19 mouse cellular contexts compared by ENCODE assay signal in the genomic region with DNA sequence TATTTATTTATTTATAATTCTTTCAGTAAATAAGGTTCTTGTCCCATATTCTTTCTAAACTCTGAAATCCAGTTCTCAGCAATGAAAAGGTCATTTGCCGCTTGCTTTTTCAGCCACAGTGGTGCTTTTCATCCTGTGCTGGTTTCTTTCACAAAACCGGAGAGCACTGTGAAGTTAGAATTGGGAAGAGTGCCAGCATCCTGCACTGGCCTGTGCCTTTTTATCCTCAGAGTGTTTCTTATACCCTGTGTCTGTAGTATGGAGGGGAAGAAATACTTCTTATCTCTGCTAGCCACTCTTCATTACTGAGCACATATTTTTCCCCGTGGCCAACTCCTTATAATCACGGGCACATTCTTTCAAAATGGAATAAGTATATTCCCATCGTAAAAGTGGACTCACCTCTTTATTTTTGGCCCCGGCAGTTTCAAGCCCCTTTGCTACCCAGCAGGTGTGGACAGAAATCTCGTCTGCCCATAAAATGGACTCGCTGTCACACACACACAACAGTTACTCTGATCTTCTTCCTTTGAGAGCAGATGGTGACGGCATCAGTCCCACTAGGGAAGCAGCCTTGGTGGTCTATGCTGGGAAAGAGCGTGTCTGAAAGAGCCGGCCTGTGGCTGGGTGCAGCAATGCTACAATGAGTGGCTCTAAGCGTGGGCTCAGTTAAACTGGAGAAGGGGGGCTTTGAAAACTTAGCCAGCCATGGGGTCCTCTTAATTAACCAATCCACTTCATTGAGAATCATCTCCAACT.
DNase-seq lines count a peak whose midpoint lies in the region; ATAC-seq lines count a peak whose summit lies in the region.
"Had no signal": no experiment of that assay in that cellular context is flagged by ENCODE, and none has a peak within 500 bp of the region (broad histone marks: within the 10 kb centered on the region; RNA-seq: fewer than 3 reads in every experiment).

No protein-coding gene starts in this region.

- H3K27me3 ChIP-seq in forebrain, embryonic 13.5 days = no peaks in the 10 kb centered on the region
- H3K27me3 ChIP-seq in forebrain, embryonic 10.5 days (ENCODE audit: poor library complexity, severe bottlenecking) = no peaks in the 10 kb centered on the region
- H3K27me3 ChIP-seq in intestine, embryonic 14.5 days (replicated peaks; ENCODE audit: control insufficient read depth, insufficient read depth, low read length) = no peaks in the 10 kb centered on the region
- no peaks in the 10 kb centered on the region for H3K27me3 ChIP-seq in intestine, embryonic 15.5 days (replicated peaks)
- H3K27me3 ChIP-seq: CH12.LX; heart, embryonic 13.5 days; limb, embryonic 12.5 days; liver, embryonic 13.5 days had no signal

- H3K36me3 ChIP-seq in forebrain, embryonic 13.5 days (ENCODE audit: poor library complexity, severe bottlenecking) = no peaks in the 10 kb centered on the region
- no peaks in the 10 kb centered on the region for H3K36me3 ChIP-seq in forebrain, embryonic 10.5 days (replicated peaks)
- H3K36me3 ChIP-seq in intestine, embryonic 14.5 days (ENCODE audit: control insufficient read depth, insufficient read depth, low read length) = no peaks in the 10 kb centered on the region
- no peaks in the 10 kb centered on the region for H3K36me3 ChIP-seq in intestine, embryonic 15.5 days
- H3K36me3 ChIP-seq: heart, embryonic 13.5 days; limb, embryonic 12.5 days had no signal

- no peaks in the 10 kb centered on the region for H3K9me3 ChIP-seq in forebrain, embryonic 13.5 days (replicated peaks)
- no peaks in the 10 kb centered on the region for H3K9me3 ChIP-seq in forebrain, embryonic 10.5 days
- H3K9me3 ChIP-seq in intestine, embryonic 14.5 days (ENCODE audit: control insufficient read depth, low read length) = no peaks in the 10 kb centered on the region
- H3K9me3 ChIP-seq in intestine, embryonic 15.5 days = no peaks in the 10 kb centered on the region

- H3K9ac ChIP-seq in forebrain, embryonic 13.5 days = no peak overlapping the region
- H3K9ac ChIP-seq in intestine, embryonic 14.5 days (ENCODE audit: low read length) = no peak overlapping the region
- H3K9ac ChIP-seq in intestine, embryonic 15.5 days = no peak overlapping the region
- H3K9ac ChIP-seq: heart, embryonic 13.5 days; limb, embryonic 12.5 days; liver, embryonic 13.5 days had no signal

- ATAC-seq in forebrain, embryonic 13.5 days = peak; percentile 70; the same call in 1 of the 2 replicates
- no peak for ATAC-seq in intestine, embryonic 14.5 days (replicated peaks; ENCODE audit: low FRiP score, low TSS enrichment, low read depth)
- ATAC-seq in intestine, embryonic 15.5 days = no peak
- ATAC-seq: intestine, postnatal 0 days had no signal

- H3K27ac ChIP-seq in forebrain, embryonic 13.5 days = no peak overlapping the region
- H3K27ac ChIP-seq in forebrain, embryonic 10.5 days = no peak overlapping the region
- no peak overlapping the region for H3K27ac ChIP-seq in intestine, embryonic 14.5 days (ENCODE audit: low read depth)
- no peak overlapping the region for H3K27ac ChIP-seq in intestine, embryonic 15.5 days
- H3K27ac ChIP-seq: heart, embryonic 13.5 days; kidney, postnatal 0 days; limb, embryonic 12.5 days; liver, embryonic 13.5 days had no signal

- no peak overlapping the region for H3K4me2 ChIP-seq in forebrain, embryonic 13.5 days
- H3K4me2 ChIP-seq in intestine, embryonic 14.5 days (ENCODE audit: low read length) = no peak overlapping the region
- H3K4me2 ChIP-seq in intestine, embryonic 15.5 days (replicated peaks) = no peak overlapping the region
- H3K4me2 ChIP-seq: heart, embryonic 13.5 days; limb, embryonic 12.5 days; liver, embryonic 13.5 days had no signal

- H3K4me3 ChIP-seq in forebrain, embryonic 13.5 days = no peak overlapping the region
- no peak overlapping the region for H3K4me3 ChIP-seq in forebrain, embryonic 10.5 days
- H3K4me3 ChIP-seq in intestine, embryonic 14.5 days (ENCODE audit: low read depth, low read length) = no peak overlapping the region
- H3K4me3 ChIP-seq in intestine, embryonic 15.5 days (replicated peaks) = no peak overlapping the region
- H3K4me3 ChIP-seq: heart, embryonic 13.5 days; limb, embryonic 12.5 days; liver, embryonic 13.5 days had no signal

- 52% methylated on average over 12 of the region's 12 CpGs for WGBS in forebrain, embryonic 13.5 days
- 88% methylated on average over 12 of the region's 12 CpGs for WGBS in forebrain, embryonic 10.5 days
- 64% methylated on average over 12 of the region's 12 CpGs for WGBS in intestine, embryonic 14.5 days
- WGBS in intestine, embryonic 15.5 days = 67% methylated on average over 12 of the region's 12 CpGs

- H3K4me1 ChIP-seq in forebrain, embryonic 13.5 days = peaks cover 7% of the 10 kb centered on the region
- H3K4me1 ChIP-seq in forebrain, embryonic 10.5 days = no peaks in the 10 kb centered on the region
- H3K4me1 ChIP-seq in intestine, embryonic 14.5 days (replicated peaks; ENCODE audit: control insufficient read depth, insufficient read depth, low read length) = no peaks in the 10 kb centered on the region
- no peaks in the 10 kb centered on the region for H3K4me1 ChIP-seq in intestine, embryonic 15.5 days (replicated peaks)
- H3K4me1 ChIP-seq: limb, embryonic 12.5 days; liver, embryonic 13.5 days had no signal

- DNase-seq in forebrain, embryonic 10.5 days (ENCODE audit: extremely low spot score, low spot score) = no peak
- peak; percentile 54 for DNase-seq in intestine, embryonic 14.5 days (ENCODE audit: low spot score)
- peak; percentile 62 for DNase-seq in retina, postnatal 1 day
- DNase-seq in retina, embryonic 14.5 days (ENCODE audit: low spot score) = no peak
- DNase-seq in thymus, postnatal 25 days = no peak
- DNase-seq: adrenal gland, adult 2 months; cerebellum, adult 11 months; cerebellum, postnatal 25 days; heart, postnatal 4 days; liver, embryonic 13.5 days; right cerebral cortex, postnatal 25 days; thymus, postnatal 36 days had no signal

Comparison
In these comparisons a context has a peak if more than half of its experiments do, and no peak if none do; other contexts are left out.
1. DNase-seq: peak in intestine, embryonic 14.5 days (single experiment) and retina, postnatal 1 day (single experiment); none in forebrain, embryonic 10.5 days (single experiment), retina, embryonic 14.5 days (single experiment) and thymus, postnatal 25 days (single experiment).